Mouse (Mus musculus) mesoderm, embryonic 11.5 days (tissue): ENCODE data around the gene Fcna.
A peak's percentile ranks its signal among the peaks of the same experiment; 100 is the strongest.

Experiments
- DNase-seq: peaks from one replicate; pipeline ENCODE4 v3.0.0-alpha.2; 2012; ENCODE audit warnings: low read depth, low spot score

Gene Fcna

DNA sequence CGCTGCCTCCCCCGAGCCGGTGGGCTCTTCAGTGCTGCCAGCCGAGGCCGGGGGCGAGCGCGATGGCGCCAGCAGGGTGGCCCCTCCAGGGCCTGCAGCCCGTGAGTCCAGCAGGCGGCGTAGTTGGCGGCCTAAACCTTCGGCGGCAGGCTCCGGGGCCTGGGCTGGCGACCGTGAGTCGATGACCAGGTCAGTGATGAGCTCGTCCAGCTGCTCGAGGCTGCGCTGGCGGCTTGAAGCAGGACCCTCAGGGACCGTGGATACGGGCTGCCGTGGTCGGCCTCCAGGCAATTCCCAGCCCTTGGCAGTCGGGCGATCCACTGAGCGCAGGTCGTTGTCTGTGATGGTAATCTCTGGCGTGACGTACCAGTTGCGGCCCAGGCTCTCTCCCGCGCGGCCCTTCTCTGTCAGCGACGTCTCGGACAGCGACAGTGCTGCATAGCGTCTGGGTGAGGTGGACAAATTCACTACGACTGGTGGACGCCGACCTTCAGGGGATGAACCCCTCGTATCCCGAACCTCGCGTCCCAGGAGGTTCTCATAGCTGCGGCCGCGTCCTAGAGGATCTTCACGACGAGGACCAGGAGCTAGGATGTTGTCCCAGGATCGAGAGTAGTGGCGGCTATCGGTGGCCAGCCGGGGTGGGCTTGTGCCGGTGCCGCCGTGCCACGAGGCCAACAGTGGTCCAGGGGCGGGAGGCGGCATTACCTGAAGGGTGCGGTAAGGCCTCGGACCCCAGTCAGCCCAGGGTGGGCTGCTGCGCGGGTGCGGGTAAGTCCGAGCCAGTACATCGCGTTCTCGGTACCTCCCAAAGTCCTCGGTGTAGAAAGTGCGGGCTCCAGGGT lies 49.7 kb downstream of the Fcna start:
- peak; percentile 52 for DNase-seq

- DNase-seq, result peak; percentile 30
Observed at GRCm38 (mm10) chr2:25576965-25577891, 50.6 kb downstream of the Fcna start.

GRCm38 (mm10) chr2:25576028-25576850 lies 51.6 kb downstream of the Fcna start:
- no peak for DNase-seq

DNA sequence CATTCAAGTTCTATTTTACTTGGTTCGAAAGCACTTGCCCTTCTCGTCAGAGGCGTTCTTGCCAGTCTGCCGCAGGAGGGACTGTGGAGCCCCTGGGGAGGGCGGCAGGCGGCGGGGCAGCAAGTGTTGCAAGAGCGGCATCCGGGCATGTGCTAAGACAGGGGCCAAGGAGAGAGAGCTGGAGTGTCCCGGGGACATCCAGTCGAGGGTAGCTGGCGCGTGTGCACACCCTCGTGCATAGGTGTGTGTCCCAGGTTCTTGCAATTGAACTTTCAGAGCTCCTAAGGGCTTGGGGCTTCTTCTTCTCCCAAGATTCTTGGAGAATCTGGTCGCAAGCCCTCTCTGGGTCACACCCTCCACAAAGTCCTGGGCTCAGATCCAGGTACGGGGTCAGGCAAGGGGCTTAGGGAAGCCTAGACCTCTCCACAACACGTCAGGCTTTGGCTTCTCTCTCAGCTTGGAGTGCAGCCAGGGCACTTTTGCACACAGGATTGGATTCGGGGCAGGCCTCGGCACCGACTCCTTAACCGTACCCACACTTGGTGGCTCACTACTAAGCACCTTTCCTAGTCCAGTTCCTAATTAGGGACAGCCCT lies 52.3 kb downstream of the Fcna start:
- peak; percentile 30 for DNase-seq
